ENCODE assay signal across 9 mouse cellular contexts in genomic region chr17:37196845-37197724, GRCm38 (mm10). TPM values are rescaled to one million over a fixed set of nuclear protein-coding genes. Genes with fewer than 3 reads are reported as not detected.
DNase-seq lines count a peak whose midpoint lies in the region; ATAC-seq lines count a peak whose summit lies in the region.
"Had no signal": no experiment of that assay in that cellular context is flagged by ENCODE, and none has a peak within 500 bp of the region (broad histone marks: within the 10 kb centered on the region; RNA-seq: fewer than 3 reads in every experiment).

No protein-coding gene starts in this region.

- peak overlapping the region; percentile 41 for H3K4me3 ChIP-seq in limb, embryonic 11.5 days (ENCODE audit: low read depth, low read length)
- H3K4me3 ChIP-seq in neural tube, embryonic 14.5 days (ENCODE audit: low read depth, low read length) = peak overlapping the region; percentile 58

- ATAC-seq in limb, embryonic 11.5 days (ENCODE audit: insufficient number of reproducible peaks, low FRiP score, low TSS enrichment, low read depth) = peak; percentile 89
- peak; percentile 97 for ATAC-seq in neural tube, embryonic 14.5 days (ENCODE audit: low read depth)

- H3K9me3 ChIP-seq in limb, embryonic 11.5 days (ENCODE audit: control insufficient read depth, low read length) = no peaks in the 10 kb centered on the region
- H3K9me3 ChIP-seq in neural tube, embryonic 14.5 days (ENCODE audit: control insufficient read depth, low read length) = no peaks in the 10 kb centered on the region

- H3K9ac ChIP-seq in limb, embryonic 11.5 days (ENCODE audit: low read length) = peak overlapping the region; percentile 5; the same call in 1 of the 2 replicates
- H3K9ac ChIP-seq in neural tube, embryonic 14.5 days (replicated peaks; ENCODE audit: low read depth, low read length) = peak overlapping the region; percentile 68

- peak; percentile 62 to 64 for DNase-seq in cerebellum, postnatal 10 days
- DNase-seq in cerebellum, adult 9-10 months = no peak
- peak; percentile 29 for DNase-seq in urinary bladder, adult 2 months (ENCODE audit: low spot score)
- no peak for DNase-seq in urinary bladder, postnatal 10 days (ENCODE audit: low spot score)
- peak; percentile 6 to 14 for DNase-seq in heart, postnatal 14 days
- peak; percentile 70 for DNase-seq in limb, embryonic 11.5 days (ENCODE audit: low spot score)
- DNase-seq in spleen, postnatal 14 days (ENCODE audit: low spot score in 2 of 2) = no peak

- peak overlapping the region; percentile 93 for H3K4me2 ChIP-seq in limb, embryonic 11.5 days (ENCODE audit: low read depth, severe bottlenecking)
- peak overlapping the region; percentile 84 for H3K4me2 ChIP-seq in neural tube, embryonic 14.5 days (ENCODE audit: low read depth, low read length)

- H3K27ac ChIP-seq in limb, embryonic 11.5 days (replicated peaks; ENCODE audit: low read depth, low read length) = no peak overlapping the region
- peak overlapping the region; percentile 40 for H3K27ac ChIP-seq in neural tube, embryonic 14.5 days (ENCODE audit: low read depth, low read length)

- intact Hi-C loops in heart, postnatal 14 days (cut with DNase I) = no loop called here

- peaks cover 11% of the 10 kb centered on the region for H3K27me3 ChIP-seq in limb, embryonic 11.5 days (ENCODE audit: control insufficient read depth, insufficient read depth, low read length)
- peaks cover 10% of the 10 kb centered on the region for H3K27me3 ChIP-seq in neural tube, embryonic 14.5 days (ENCODE audit: control insufficient read depth, insufficient read depth, low read length)

- H3K36me3 ChIP-seq in limb, embryonic 11.5 days (ENCODE audit: control insufficient read depth, insufficient read depth, low read length) = no peaks in the 10 kb centered on the region
- H3K36me3 ChIP-seq in neural tube, embryonic 14.5 days (ENCODE audit: control insufficient read depth, insufficient read depth, low read length) = no peaks in the 10 kb centered on the region

- no peaks in the 10 kb centered on the region for H3K4me1 ChIP-seq in limb, embryonic 11.5 days (ENCODE audit: control insufficient read depth, insufficient read depth, low read length)
- H3K4me1 ChIP-seq in neural tube, embryonic 14.5 days (ENCODE audit: control insufficient read depth, insufficient read depth, low read length) = no peaks in the 10 kb centered on the region

- WGBS in limb, embryonic 11.5 days = under 1% methylated on average over 75 of the region's 77 CpGs
- under 1% methylated on average over 77 of the region's 77 CpGs for WGBS in neural tube, embryonic 14.5 days

RNA-seq across cellular contexts. Expression of gene Ubd, which starts 3.4 kb away (rescaled TPM):
- polyA plus RNA-seq in urinary bladder, adult 2 months (2012; rRNA removed) = 0.52 and 1.0 TPM in 2 replicates
- total RNA-seq in heart, postnatal 14 days (2021) = under 1 TPM in 1 of 2 experiments, not detected in 1; 0.80 TPM
- polyA plus RNA-seq in limb, embryonic 11.5 days (2014; fragmentation: Nextera tagmentation; extraction: Ambion mirVana) = not detected in 2 replicates
- polyA plus RNA-seq in neural tube, embryonic 14.5 days (2014; fragmentation: Nextera tagmentation; extraction: Ambion mirVana) = not detected in 2 replicates
- polyA plus RNA-seq: C2C12 had no signal

RNA-seq across cellular contexts. Expression of gene Olfr94, which starts 3.7 kb away (rescaled TPM):
- not detected in 2 replicates for polyA plus RNA-seq in urinary bladder, adult 2 months (2012; rRNA removed)
- total RNA-seq in heart, postnatal 14 days (2021) = not detected
- polyA plus RNA-seq in limb, embryonic 11.5 days (2014; fragmentation: Nextera tagmentation; extraction: Ambion mirVana) = not detected in 2 replicates
- polyA plus RNA-seq in neural tube, embryonic 14.5 days (2014; fragmentation: Nextera tagmentation; extraction: Ambion mirVana) = 0.19 TPM in 1 of 2 replicates, not detected in the other
- polyA plus RNA-seq: C2C12 had no signal

RNA-seq across cellular contexts. Expression of gene Olfr95, which starts 15.8 kb away (rescaled TPM):
- not detected in 2 replicates for polyA plus RNA-seq in urinary bladder, adult 2 months (2012; rRNA removed)
- total RNA-seq in heart, postnatal 14 days (2021) = not detected
- not detected in 2 replicates for polyA plus RNA-seq in limb, embryonic 11.5 days (2014; fragmentation: Nextera tagmentation; extraction: Ambion mirVana)
- polyA plus RNA-seq in neural tube, embryonic 14.5 days (2014; fragmentation: Nextera tagmentation; extraction: Ambion mirVana) = 0.05 TPM in 1 of 2 replicates, not detected in the other
- polyA plus RNA-seq: C2C12 had no signal

RNA-seq across cellular contexts. Expression of gene Olfr96, which starts 22.9 kb away (rescaled TPM):
- polyA plus RNA-seq in urinary bladder, adult 2 months (2012; rRNA removed) = not detected in 2 replicates
- not detected for total RNA-seq in heart, postnatal 14 days (2021)
- polyA plus RNA-seq in limb, embryonic 11.5 days (2014; fragmentation: Nextera tagmentation; extraction: Ambion mirVana) = not detected in 2 replicates
- polyA plus RNA-seq in neural tube, embryonic 14.5 days (2014; fragmentation: Nextera tagmentation; extraction: Ambion mirVana) = not detected in 2 replicates
- polyA plus RNA-seq: C2C12 had no signal

RNA-seq across cellular contexts. Expression of gene Olfr93, which starts 35.8 kb away (rescaled TPM):
- polyA plus RNA-seq in urinary bladder, adult 2 months (2012; rRNA removed) = not detected in 2 replicates
- total RNA-seq in heart, postnatal 14 days (2021) = not detected
- polyA plus RNA-seq in limb, embryonic 11.5 days (2014; fragmentation: Nextera tagmentation; extraction: Ambion mirVana) = not detected in 2 replicates
- polyA plus RNA-seq in neural tube, embryonic 14.5 days (2014; fragmentation: Nextera tagmentation; extraction: Ambion mirVana) = not detected in 2 replicates
- polyA plus RNA-seq: C2C12 had no signal

Comparison
In these comparisons a context has a peak if more than half of its experiments do, and no peak if none do; other contexts are left out.
1. DNase-seq: peak in cerebellum, postnatal 10 days (2 of 2), urinary bladder, adult 2 months (single experiment), heart, postnatal 14 days (2 of 2) and limb, embryonic 11.5 days (single experiment); none in cerebellum, adult 9-10 months (single experiment), urinary bladder, postnatal 10 days (single experiment) and spleen, postnatal 14 days (0 of 2).